Mouse (Mus musculus): ENCODE measurements around the gene Fsip1. TPM values are rescaled to one million over a fixed set of nuclear protein-coding genes. Genes with fewer than 3 reads are reported as not detected.

The Fsip1 gene
- polyA plus RNA-seq, 1 experiment, result 3.1 TPM

DNA sequence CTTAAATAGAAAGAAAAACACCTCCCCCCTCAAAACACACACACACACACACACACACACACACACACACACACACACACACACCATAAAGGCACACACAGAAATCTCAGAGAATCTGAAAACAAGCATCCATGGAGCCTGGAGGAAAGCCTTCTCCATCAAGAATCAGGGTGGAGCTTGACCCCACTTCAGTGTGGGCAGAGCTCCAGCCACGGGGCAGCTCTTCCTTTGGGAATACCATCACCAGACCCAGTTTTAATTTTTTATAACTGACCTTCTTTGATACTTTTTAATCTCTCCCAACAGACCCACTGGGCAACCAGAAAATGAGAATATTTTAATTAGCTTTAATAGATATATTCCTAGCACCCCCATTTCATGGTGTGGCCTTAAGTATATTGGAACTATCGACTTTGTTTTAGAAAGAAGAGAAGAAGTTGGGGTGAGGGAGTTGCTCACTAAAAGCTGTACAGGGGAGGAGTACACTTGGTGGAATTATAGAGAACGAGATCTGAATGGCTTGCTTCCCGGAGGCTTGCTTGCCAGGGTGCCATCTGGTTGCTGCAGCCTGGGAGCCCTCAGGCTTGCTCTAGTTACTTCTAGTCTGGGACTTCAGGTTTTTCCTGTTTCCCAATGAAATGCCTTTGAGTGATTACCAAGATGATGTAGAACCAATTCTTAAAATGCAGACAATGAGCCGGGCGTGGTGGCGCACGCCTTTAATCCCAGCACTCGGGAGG lies 31.7 kb upstream of the Fsip1 start:
- TF ChIP-seq POLR2A (IDR thresholded peaks at IDR 0.05; ENCODE audit: insufficient read depth, low read length), result no peak
- TF ChIP-seq CTCF (IDR thresholded peaks at IDR 0.05; ENCODE audit: low read depth, low read length), result no peak
- no peak for TF ChIP-seq EP300 (IDR thresholded peaks at IDR 0.05; ENCODE audit: insufficient read depth, low read depth, low read length)
- no peaks in the 10 kb centered on the region for H3K36me3 ChIP-seq (ENCODE audit: control insufficient read depth, insufficient read depth, low read length, poor library complexity, severe bottlenecking)
- no peak overlapping the region for H3K4me3 ChIP-seq (ENCODE audit: low read depth, low read length)
- no peak overlapping the region for H3K9ac ChIP-seq (ENCODE audit: low read depth, poor library complexity, severe bottlenecking)
- no peak overlapping the region for H3K27ac ChIP-seq (ENCODE audit: insufficient read depth, low read length)
- no peaks in the 10 kb centered on the region for H3K9me3 ChIP-seq (replicated peaks; ENCODE audit: control insufficient read depth, insufficient read depth, low read length, poor library complexity, severe bottlenecking)
- no peaks in the 10 kb centered on the region for H3K27me3 ChIP-seq (ENCODE audit: control insufficient read depth, insufficient read depth, low read length, poor library complexity, severe bottlenecking)
- no peaks in the 10 kb centered on the region for H3K4me1 ChIP-seq (ENCODE audit: control insufficient read depth, insufficient read depth, low read length)

DNA sequence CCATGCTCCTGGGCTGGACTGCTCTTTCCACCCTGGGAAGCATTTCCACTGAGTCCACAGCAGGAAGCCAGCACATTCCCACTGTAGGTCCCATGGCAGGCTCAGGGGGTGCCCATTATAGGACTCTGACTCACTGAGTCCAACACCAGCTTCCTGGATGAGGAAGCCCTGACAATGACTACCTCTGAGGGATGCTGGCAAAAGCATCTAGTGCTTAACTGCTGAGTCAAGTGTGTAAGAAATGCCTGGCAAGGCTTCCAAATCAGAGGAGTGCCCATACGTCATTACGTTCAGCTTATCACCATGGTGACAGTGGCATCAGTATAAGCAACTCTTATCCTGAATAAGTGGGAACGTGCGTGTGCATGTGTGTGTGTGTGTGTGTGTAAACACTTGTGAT lies 30.9 kb upstream of the Fsip1 start:
- Histone ChIP-seq H3K9ac (ENCODE audit: low read depth, poor library complexity, severe bottlenecking) (no peak overlapping the region), H3K36me3 (ENCODE audit: control insufficient read depth, insufficient read depth, low read length, poor library complexity, severe bottlenecking) (no peaks in the 10 kb centered on the region), H3K27ac (ENCODE audit: insufficient read depth, low read length) (no peak overlapping the region), H3K4me1 (ENCODE audit: control insufficient read depth, insufficient read depth, low read length) (no peaks in the 10 kb centered on the region), H3K4me3 (ENCODE audit: low read depth, low read length) (no peak overlapping the region), H3K9me3 (replicated peaks; ENCODE audit: control insufficient read depth, insufficient read depth, low read length, poor library complexity, severe bottlenecking) (no peaks in the 10 kb centered on the region), H3K27me3 (ENCODE audit: control insufficient read depth, insufficient read depth, low read length, poor library complexity, severe bottlenecking) (no peaks in the 10 kb centered on the region)
- TF ChIP-seq POLR2A (IDR thresholded peaks at IDR 0.05; ENCODE audit: insufficient read depth, low read length), result no peak
- TF ChIP-seq CTCF (IDR thresholded peaks at IDR 0.05; ENCODE audit: low read depth, low read length), result no peak
- no peak for TF ChIP-seq EP300 (IDR thresholded peaks at IDR 0.05; ENCODE audit: insufficient read depth, low read depth, low read length)

DNA sequence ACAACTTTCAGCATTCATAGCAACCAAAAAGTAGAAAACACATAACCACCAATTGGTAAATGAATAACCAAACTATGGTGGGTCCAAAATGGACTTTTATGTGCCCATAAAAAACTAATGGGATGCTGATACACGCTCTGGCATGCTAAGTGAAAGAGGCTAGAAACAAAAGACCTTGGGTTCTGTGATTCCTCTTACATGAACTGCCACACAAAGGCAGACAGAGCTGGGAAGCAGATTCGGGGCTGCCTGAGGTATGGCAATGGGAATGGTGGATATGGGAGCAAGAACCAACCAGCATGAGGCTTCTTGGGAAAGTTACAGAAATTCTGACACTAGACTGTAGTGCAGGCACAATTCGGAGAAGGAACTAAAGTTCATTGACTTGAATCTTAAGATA lies 25.7 kb upstream of the Fsip1 start:
- Histone ChIP-seq H3K9ac (ENCODE audit: low read depth, poor library complexity, severe bottlenecking) (no peak overlapping the region), H3K27me3 (ENCODE audit: control insufficient read depth, insufficient read depth, low read length, poor library complexity, severe bottlenecking) (no peaks in the 10 kb centered on the region)
- TF ChIP-seq EP300 (IDR thresholded peaks at IDR 0.05; ENCODE audit: insufficient read depth, low read depth, low read length) (no peak), CTCF (IDR thresholded peaks at IDR 0.05; ENCODE audit: low read depth, low read length) (no peak), POLR2A (IDR thresholded peaks at IDR 0.05; ENCODE audit: insufficient read depth, low read length) (no peak)

DNA sequence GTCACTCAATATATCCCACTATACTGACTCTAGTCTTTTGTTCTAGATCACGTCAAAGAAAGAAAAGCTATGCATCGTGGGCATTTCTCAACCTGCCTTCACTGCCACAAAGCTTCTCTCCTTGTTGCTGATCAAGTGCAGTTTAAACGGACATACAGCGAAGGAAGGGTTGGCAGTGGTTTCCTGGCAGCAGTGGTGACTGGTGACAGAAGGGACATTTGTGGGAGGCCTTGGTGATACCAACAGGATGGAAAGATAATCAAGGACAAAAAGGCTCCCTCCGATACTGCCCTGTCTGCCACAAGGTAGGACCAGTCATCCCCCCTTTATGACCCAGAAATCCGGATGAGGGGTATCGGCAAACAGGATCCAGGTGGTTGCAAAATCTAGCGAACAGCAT lies 21.5 kb upstream of the Fsip1 start:
- no peak for TF ChIP-seq POLR2A (IDR thresholded peaks at IDR 0.05; ENCODE audit: insufficient read depth, low read length)
- TF ChIP-seq EP300 (IDR thresholded peaks at IDR 0.05; ENCODE audit: insufficient read depth, low read depth, low read length), result no peak
- no peak for TF ChIP-seq CTCF (IDR thresholded peaks at IDR 0.05; ENCODE audit: low read depth, low read length)
- Histone ChIP-seq H3K9me3 (replicated peaks; ENCODE audit: control insufficient read depth, insufficient read depth, low read length, poor library complexity, severe bottlenecking) (no peaks in the 10 kb centered on the region), H3K4me3 (ENCODE audit: low read depth, low read length) (no peak overlapping the region), H3K27me3 (ENCODE audit: control insufficient read depth, insufficient read depth, low read length, poor library complexity, severe bottlenecking) (no peaks in the 10 kb centered on the region), H3K36me3 (ENCODE audit: control insufficient read depth, insufficient read depth, low read length, poor library complexity, severe bottlenecking) (no peaks in the 10 kb centered on the region), H3K4me1 (ENCODE audit: control insufficient read depth, insufficient read depth, low read length) (no peaks in the 10 kb centered on the region), H3K9ac (ENCODE audit: low read depth, poor library complexity, severe bottlenecking) (no peak overlapping the region), H3K27ac (ENCODE audit: insufficient read depth, low read length) (no peak overlapping the region)

More for the DNA sequence above, 25.7 kb upstream of the Fsip1 start:
- H3K36me3 ChIP-seq (ENCODE audit: control insufficient read depth, insufficient read depth, low read length, poor library complexity, severe bottlenecking), result no peaks in the 10 kb centered on the region
- H3K9me3 ChIP-seq (replicated peaks; ENCODE audit: control insufficient read depth, insufficient read depth, low read length, poor library complexity, severe bottlenecking), result no peaks in the 10 kb centered on the region
- H3K4me1 ChIP-seq (ENCODE audit: control insufficient read depth, insufficient read depth, low read length), result no peaks in the 10 kb centered on the region
- no peak overlapping the region for H3K4me3 ChIP-seq (ENCODE audit: low read depth, low read length)
- no peak overlapping the region for H3K27ac ChIP-seq (ENCODE audit: insufficient read depth, low read length)

DNA sequence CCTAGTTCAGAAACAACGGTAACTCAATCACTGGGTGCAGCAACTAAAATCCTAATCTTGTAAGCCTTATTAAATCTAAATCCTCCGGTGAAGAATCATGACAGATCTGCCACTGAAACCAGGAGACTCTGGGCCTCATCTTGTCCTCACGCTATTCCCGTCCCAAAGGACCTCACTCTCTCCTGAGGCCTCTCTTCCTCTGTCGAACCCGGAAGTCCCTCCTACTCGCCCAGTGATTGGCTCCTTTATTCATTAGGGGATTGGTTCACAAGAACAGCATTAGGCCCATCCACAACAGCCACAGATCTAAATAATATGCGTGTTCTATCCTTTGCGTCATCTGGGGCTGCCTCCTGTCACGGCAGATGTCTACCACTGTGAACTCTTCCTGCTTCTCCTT lies 14.8 kb upstream of the Fsip1 start:
- TF ChIP-seq CTCF (IDR thresholded peaks at IDR 0.05; ENCODE audit: low read depth, low read length), result no peak
- no peak for TF ChIP-seq EP300 (IDR thresholded peaks at IDR 0.05; ENCODE audit: insufficient read depth, low read depth, low read length)
- no peak for TF ChIP-seq POLR2A (IDR thresholded peaks at IDR 0.05; ENCODE audit: insufficient read depth, low read length)

DNA sequence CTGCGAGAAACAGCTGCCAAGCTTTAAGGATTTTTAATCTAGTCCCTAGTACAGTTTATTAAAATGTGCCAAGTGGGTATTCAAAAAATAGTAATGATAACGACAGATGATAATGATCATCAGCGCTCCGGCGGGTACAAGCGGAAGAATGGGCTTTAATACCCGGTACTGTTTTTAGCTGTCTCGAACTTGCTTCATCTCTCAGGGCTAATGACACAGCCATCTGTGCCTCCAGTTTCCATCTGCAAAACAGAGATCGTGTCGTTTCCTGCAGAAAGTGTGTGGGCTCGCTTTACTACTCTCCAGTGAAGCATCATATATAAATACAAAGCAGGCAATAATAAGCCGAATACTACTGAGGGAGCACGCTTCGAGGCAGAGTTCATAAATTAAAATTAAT lies 13.4 kb upstream of the Fsip1 start:
- TF ChIP-seq POLR2A (IDR thresholded peaks at IDR 0.05; ENCODE audit: insufficient read depth, low read length) (no peak), EP300 (IDR thresholded peaks at IDR 0.05; ENCODE audit: insufficient read depth, low read depth, low read length) (no peak), CTCF (IDR thresholded peaks at IDR 0.05; ENCODE audit: low read depth, low read length) (no peak)
- H3K4me3 ChIP-seq (ENCODE audit: low read depth, low read length), result no peak overlapping the region
- 0 out of 2 replicates have a peak, but pooled peaks cover 3% of the 10 kb centered on the region for H3K9me3 ChIP-seq (replicated peaks; ENCODE audit: control insufficient read depth, insufficient read depth, low read length, poor library complexity, severe bottlenecking)
- H3K4me1 ChIP-seq (ENCODE audit: control insufficient read depth, insufficient read depth, low read length), result no peaks in the 10 kb centered on the region
- H3K27me3 ChIP-seq (ENCODE audit: control insufficient read depth, insufficient read depth, low read length, poor library complexity, severe bottlenecking), result no peaks in the 10 kb centered on the region
- H3K9ac ChIP-seq (ENCODE audit: low read depth, poor library complexity, severe bottlenecking), result no peak overlapping the region
- no peaks in the 10 kb centered on the region for H3K36me3 ChIP-seq (ENCODE audit: control insufficient read depth, insufficient read depth, low read length, poor library complexity, severe bottlenecking)
- H3K27ac ChIP-seq (ENCODE audit: insufficient read depth, low read length), result no peak overlapping the region

More for the DNA sequence above, 14.8 kb upstream of the Fsip1 start:
- no peaks in the 10 kb centered on the region for H3K4me1 ChIP-seq (ENCODE audit: control insufficient read depth, insufficient read depth, low read length)
- H3K36me3 ChIP-seq (ENCODE audit: control insufficient read depth, insufficient read depth, low read length, poor library complexity, severe bottlenecking), result no peaks in the 10 kb centered on the region
- no peaks in the 10 kb centered on the region for H3K27me3 ChIP-seq (ENCODE audit: control insufficient read depth, insufficient read depth, low read length, poor library complexity, severe bottlenecking)
- peak overlapping the region; percentile 26 for H3K4me3 ChIP-seq (ENCODE audit: low read depth, low read length)
- 0 out of 2 replicates have a peak overlapping the region, but pooled peaks have one; percentile 12 for H3K9ac ChIP-seq (ENCODE audit: low read depth, poor library complexity, severe bottlenecking)
- no peak overlapping the region for H3K27ac ChIP-seq (ENCODE audit: insufficient read depth, low read length)
- H3K9me3 ChIP-seq (replicated peaks; ENCODE audit: control insufficient read depth, insufficient read depth, low read length, poor library complexity, severe bottlenecking), result 0 out of 2 replicates have a peak, but pooled peaks cover 3% of the 10 kb centered on the region
